Mouse (Mus musculus) frontal cortex, adult (tissue): ENCODE results near the gene Fzd2.
A peak's percentile ranks its signal among the peaks of the same experiment; 100 is the strongest.

Experiments used
- ATAC-seq: cut with Nextera tagmentation; 2 replicates; pipeline ENCODE4 v1.9.2; 2017; ENCODE audit warnings: mild to moderate bottlenecking, moderate library complexity, mixed read lengths; ENCODE audit not compliant: low TSS enrichment

Fzd2 gene

GRCm38 (mm10) chr11:102619449-102619848 lies 15.3 kb downstream of the Fzd2 start:
- no peak for ATAC-seq

- ATAC-seq = no peak
These were observed 19.9 kb downstream of the Fzd2 start for GRCm38 (mm10) chr11:102623876-102624789.

GRCm38 (mm10) chr11:102624888-102625407 lies 20.8 kb downstream of the Fzd2 start:
- ATAC-seq = peak; percentile 23; the same call in 1 of the 2 replicates

- ATAC-seq = no peak
These were observed 23.2 kb downstream of the Fzd2 start for GRCm38 (mm10) chr11:102627171-102627931.

- no peak for ATAC-seq
These were observed 24.3 kb downstream of the Fzd2 start for GRCm38 (mm10) chr11:102628529-102628928.

GRCm38 (mm10) chr11:102629375-102629774 lies 25.2 kb downstream of the Fzd2 start:
- no peak for ATAC-seq

GRCm38 (mm10) chr11:102630731-102631130 lies 26.5 kb downstream of the Fzd2 start:
- no peak for ATAC-seq

- no peak for ATAC-seq
These were observed 27.0 kb downstream of the Fzd2 start for GRCm38 (mm10) chr11:102631203-102631602.

- no peak for ATAC-seq
These were observed 28.5 kb downstream of the Fzd2 start for GRCm38 (mm10) chr11:102632725-102633124.

GRCm38 (mm10) chr11:102633379-102633778 lies 29.2 kb downstream of the Fzd2 start:
- ATAC-seq = no peak

GRCm38 (mm10) chr11:102636887-102637286 lies 32.7 kb downstream of the Fzd2 start:
- no peak for ATAC-seq

GRCm38 (mm10) chr11:102643891-102644382 lies 39.7 kb downstream of the Fzd2 start:
- no peak for ATAC-seq

- no peak for ATAC-seq
These were observed 42.0 kb downstream of the Fzd2 start for GRCm38 (mm10) chr11:102646226-102646625.

- ATAC-seq = no peak
These were observed 43.7 kb downstream of the Fzd2 start for GRCm38 (mm10) chr11:102647885-102648284.

- peak; percentile 23; the same call in 1 of the 2 replicates for ATAC-seq
These were observed 47.2 kb downstream of the Fzd2 start for GRCm38 (mm10) chr11:102651381-102651780.

- ATAC-seq = no peak
These were observed 48.6 kb downstream of the Fzd2 start for GRCm38 (mm10) chr11:102652844-102653243.

GRCm38 (mm10) chr11:102655888-102656287 lies 51.7 kb downstream of the Fzd2 start:
- peak; percentile 91; the same call in 1 of the 2 replicates for ATAC-seq

GRCm38 (mm10) chr11:102656326-102656926 lies 52.2 kb downstream of the Fzd2 start:
- peak; percentile 34; the same call in 1 of the 2 replicates for ATAC-seq

- ATAC-seq = no peak
These were observed 52.7 kb downstream of the Fzd2 start for GRCm38 (mm10) chr11:102656931-102657330.
